Mouse (Mus musculus): ENCODE data around the gene Tpst2.

DNA sequence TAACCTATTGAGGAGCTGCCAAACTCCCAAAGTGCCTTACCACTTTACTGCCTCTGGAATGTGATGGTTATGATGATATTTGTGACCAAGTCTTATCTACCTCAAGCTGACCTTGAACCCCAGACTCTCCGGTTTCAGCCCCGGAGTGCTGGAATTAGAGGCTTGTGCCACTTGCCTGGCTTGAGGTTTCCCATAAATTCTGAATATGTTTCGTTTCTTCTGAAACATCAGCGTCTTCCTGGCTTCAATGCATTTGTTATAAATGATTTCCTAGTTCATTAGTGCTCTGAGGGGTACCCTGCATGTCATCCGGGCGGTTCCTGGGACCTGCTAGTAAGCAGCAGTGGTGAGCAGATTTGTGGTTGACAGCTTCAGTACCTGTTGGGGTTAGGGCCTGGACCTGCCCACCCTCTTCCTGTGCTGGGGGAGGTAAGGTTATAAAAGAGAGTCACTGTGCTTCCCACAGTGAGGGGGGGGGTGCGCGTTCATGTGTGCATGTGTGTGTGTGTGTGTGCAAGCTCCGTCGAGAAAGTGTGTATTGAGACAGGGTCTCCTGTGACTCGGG, 1.5 kb downstream of the Tpst2 start:
- TF ChIP-seq POLR2A (IDR thresholded peaks at IDR 0.05; ENCODE audit: insufficient read depth, low read length), result no peak
- no peak for TF ChIP-seq EP300 (IDR thresholded peaks at IDR 0.05; ENCODE audit: insufficient read depth, low read depth, low read length)
- no peak for TF ChIP-seq CTCF (IDR thresholded peaks at IDR 0.05; ENCODE audit: low read depth, low read length)

All from ES-Bruce4 (cell line).